Mouse (Mus musculus): ENCODE measurements around the gene Sipa1l2. TPM values are rescaled to one million over a fixed set of nuclear protein-coding genes. Genes with fewer than 3 reads are reported as not detected.

Sipa1l2 gene
- polyA plus RNA-seq, 1 experiment from 2014 or later: 25.3 TPM

GRCm38 (mm10) chr8:125518301-125518700, 51.3 kb downstream of the Sipa1l2 start:
- no peaks in the 10 kb centered on the region for H3K36me3 ChIP-seq
- no peak overlapping the region for H3K9ac ChIP-seq
- H3K9me3 ChIP-seq: no peaks in the 10 kb centered on the region
- no peak for ATAC-seq (ENCODE audit: low FRiP score, low read depth)
- H3K4me2 ChIP-seq: no peak overlapping the region
- H3K4me3 ChIP-seq: no peak overlapping the region
- WGBS: 83% methylated on average over 6 of the region's 6 CpGs
- H3K27ac ChIP-seq (replicated peaks): 0 out of 2 replicates have a peak overlapping the region, but pooled peaks have one; percentile 18
- H3K27me3 ChIP-seq: no peaks in the 10 kb centered on the region
- peaks cover 55% of the 10 kb centered on the region for H3K4me1 ChIP-seq (replicated peaks)

DNA sequence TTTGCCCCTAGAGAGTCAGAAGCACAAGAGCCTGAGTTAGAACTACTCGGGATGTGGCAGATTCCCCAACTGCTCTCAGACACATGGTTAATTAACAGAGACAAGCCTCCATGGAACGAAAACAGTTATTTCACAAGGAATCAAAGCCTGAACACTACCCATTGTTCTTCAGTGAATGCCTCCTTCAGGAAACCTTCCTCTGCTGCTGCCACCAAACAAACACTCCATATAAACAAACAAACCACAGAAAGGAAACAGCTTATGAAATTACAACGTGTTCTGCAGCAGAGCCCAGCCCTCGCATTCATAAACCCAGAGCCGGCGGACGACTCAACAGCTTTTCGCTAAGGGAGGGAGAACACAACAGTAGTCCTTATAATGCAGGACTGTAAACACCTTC, 52.2 kb downstream of the Sipa1l2 start:
- Histone ChIP-seq H3K27me3 (no peaks in the 10 kb centered on the region), H3K4me2 (no peak overlapping the region), H3K4me3 (no peak overlapping the region), H3K27ac (replicated peaks) (peak overlapping the region; percentile 10; the same call in 1 of the 2 replicates), H3K36me3 (no peaks in the 10 kb centered on the region), H3K9me3 (no peaks in the 10 kb centered on the region), H3K4me1 (replicated peaks) (peaks cover 49% of the 10 kb centered on the region), H3K9ac (no peak overlapping the region)
- ATAC-seq (ENCODE audit: low FRiP score, low read depth): no peak
- 59% methylated on average over 8 of the region's 8 CpGs for WGBS

- no peak for ATAC-seq (ENCODE audit: low FRiP score, low read depth)
- WGBS: 59% methylated on average over 6 of the region's 6 CpGs
- H3K36me3 ChIP-seq: no peaks in the 10 kb centered on the region
- no peak overlapping the region for H3K27ac ChIP-seq (replicated peaks)
- H3K9me3 ChIP-seq: no peaks in the 10 kb centered on the region
- H3K9ac ChIP-seq: no peak overlapping the region
- no peak overlapping the region for H3K4me2 ChIP-seq
- H3K4me1 ChIP-seq (replicated peaks): peaks cover 39% of the 10 kb centered on the region
- no peaks in the 10 kb centered on the region for H3K27me3 ChIP-seq
- no peak overlapping the region for H3K4me3 ChIP-seq
Measured at GRCm38 (mm10) chr8:125516115-125516905, 53.3 kb downstream of the Sipa1l2 start.

DNA sequence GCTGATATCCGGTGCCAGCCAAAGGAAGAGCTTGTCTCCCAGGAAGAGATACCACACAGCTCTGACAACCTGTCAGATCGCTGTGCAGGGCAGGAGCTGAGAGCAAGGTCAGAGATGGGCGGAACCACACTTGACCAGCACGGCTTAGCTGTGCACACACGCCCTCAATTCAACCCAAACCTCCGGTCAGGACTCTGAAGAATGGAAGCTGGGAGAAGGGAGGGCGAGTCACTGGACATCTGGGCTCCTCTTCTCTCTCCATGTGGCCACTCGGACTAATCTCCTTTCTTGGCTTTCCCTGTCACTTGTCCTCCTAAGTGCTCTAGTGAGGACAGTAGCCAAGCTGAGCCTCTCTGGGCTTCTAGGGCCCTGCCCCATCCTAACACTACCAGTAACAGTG, 53.9 kb downstream of the Sipa1l2 start:
- no peak overlapping the region for H3K27ac ChIP-seq (replicated peaks)
- H3K36me3 ChIP-seq: no peaks in the 10 kb centered on the region
- H3K27me3 ChIP-seq: no peaks in the 10 kb centered on the region
- no peak for ATAC-seq (ENCODE audit: low FRiP score, low read depth)
- peaks cover 40% of the 10 kb centered on the region for H3K4me1 ChIP-seq (replicated peaks)
- no peak overlapping the region for H3K4me2 ChIP-seq
- H3K9me3 ChIP-seq: no peaks in the 10 kb centered on the region
- H3K9ac ChIP-seq: no peak overlapping the region
- no peak overlapping the region for H3K4me3 ChIP-seq
- WGBS: 60% methylated on average over 8 of the region's 8 CpGs

- no peak overlapping the region for H3K4me3 ChIP-seq
- no peak overlapping the region for H3K9ac ChIP-seq
- ATAC-seq (ENCODE audit: low FRiP score, low read depth): no peak
- H3K36me3 ChIP-seq: no peaks in the 10 kb centered on the region
- H3K27me3 ChIP-seq: no peaks in the 10 kb centered on the region
- H3K27ac ChIP-seq (replicated peaks): peak overlapping the region; percentile 60
- WGBS: 13% methylated on average over 5 of the region's 5 CpGs
- H3K9me3 ChIP-seq: no peaks in the 10 kb centered on the region
- no peak overlapping the region for H3K4me2 ChIP-seq
- peaks cover 50% of the 10 kb centered on the region for H3K4me1 ChIP-seq (replicated peaks)
Measured at GRCm38 (mm10) chr8:125513935-125514334, 55.7 kb downstream of the Sipa1l2 start.

DNA sequence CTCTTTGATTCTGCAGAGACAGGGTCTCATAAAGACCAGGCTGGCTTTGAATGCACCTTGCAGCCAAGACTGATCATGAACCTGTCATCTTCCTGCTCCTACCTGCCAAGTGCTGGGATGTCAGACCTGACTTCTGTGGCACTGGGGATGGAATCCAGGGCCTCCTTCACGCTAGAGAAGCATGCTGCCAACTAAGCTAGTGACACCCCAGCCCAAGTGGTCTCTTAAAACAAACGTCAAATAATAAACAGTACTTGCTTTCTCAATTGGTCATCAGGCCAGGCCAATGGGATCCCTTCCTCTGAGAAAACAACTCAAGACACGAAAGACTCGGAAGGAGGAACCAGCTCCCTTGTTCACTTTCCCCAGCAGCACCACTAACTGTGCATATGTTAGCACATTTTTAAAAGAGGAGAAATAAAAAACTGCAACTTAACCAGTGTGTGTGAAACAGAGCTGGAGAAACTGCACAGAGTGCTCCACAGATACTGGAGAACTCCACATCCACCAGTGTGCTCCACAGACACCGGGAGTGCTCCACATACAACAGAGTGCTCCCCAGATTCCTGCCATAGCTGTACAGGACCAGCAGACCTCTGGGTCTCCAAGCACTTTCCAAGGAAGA, 56.3 kb downstream of the Sipa1l2 start:
- H3K4me1 ChIP-seq (replicated peaks): peaks cover 55% of the 10 kb centered on the region
- ATAC-seq (ENCODE audit: low FRiP score, low read depth): no peak
- H3K27ac ChIP-seq (replicated peaks): peak overlapping the region; percentile 60
- H3K36me3 ChIP-seq: no peaks in the 10 kb centered on the region
- H3K4me2 ChIP-seq: no peak overlapping the region
- no peaks in the 10 kb centered on the region for H3K9me3 ChIP-seq
- no peak overlapping the region for H3K9ac ChIP-seq
- WGBS: 59% methylated on average over 5 of the region's 5 CpGs
- no peaks in the 10 kb centered on the region for H3K27me3 ChIP-seq
- no peak overlapping the region for H3K4me3 ChIP-seq

- H3K4me3 ChIP-seq: no peak overlapping the region
- no peak overlapping the region for H3K27ac ChIP-seq (replicated peaks)
- no peaks in the 10 kb centered on the region for H3K27me3 ChIP-seq
- H3K4me2 ChIP-seq: no peak overlapping the region
- no peaks in the 10 kb centered on the region for H3K9me3 ChIP-seq
- 79% methylated on average over 1 of the region's 1 CpGs for WGBS
- peaks cover 56% of the 10 kb centered on the region for H3K4me1 ChIP-seq (replicated peaks)
- no peak for ATAC-seq (ENCODE audit: low FRiP score, low read depth)
- no peaks in the 10 kb centered on the region for H3K36me3 ChIP-seq
- no peak overlapping the region for H3K9ac ChIP-seq
Measured at GRCm38 (mm10) chr8:125512561-125512960, 57.0 kb downstream of the Sipa1l2 start.

GRCm38 (mm10) chr8:125510861-125511668, 58.5 kb downstream of the Sipa1l2 start:
- 67% methylated on average over 14 of the region's 14 CpGs for WGBS
- peaks cover 61% of the 10 kb centered on the region for H3K4me1 ChIP-seq (replicated peaks)
- H3K4me2 ChIP-seq: no peak overlapping the region
- H3K9me3 ChIP-seq: no peaks in the 10 kb centered on the region
- H3K9ac ChIP-seq: no peak overlapping the region
- no peak for ATAC-seq (ENCODE audit: low FRiP score, low read depth)
- H3K27me3 ChIP-seq: no peaks in the 10 kb centered on the region
- no peaks in the 10 kb centered on the region for H3K36me3 ChIP-seq
- H3K27ac ChIP-seq (replicated peaks): no peak overlapping the region
- H3K4me3 ChIP-seq: no peak overlapping the region

DNA sequence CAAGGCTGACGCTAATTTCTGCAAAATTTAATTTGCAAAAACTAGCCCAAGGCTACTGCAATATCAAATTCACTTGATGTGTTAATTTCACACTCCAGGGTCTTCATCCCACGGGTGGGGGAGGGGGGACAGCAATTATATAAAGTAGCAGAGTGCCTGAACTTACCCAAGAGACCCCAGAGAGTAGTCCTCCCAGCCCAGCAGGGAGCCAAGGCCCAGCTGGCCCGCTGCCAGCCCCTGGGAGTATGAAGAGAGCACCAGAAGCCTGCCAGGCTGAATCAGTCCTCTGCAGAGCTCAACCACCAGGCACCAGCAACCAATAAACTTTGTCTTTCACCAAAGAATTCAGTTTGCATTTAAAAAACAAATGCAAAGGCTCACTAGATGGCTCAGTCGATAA, 59.8 kb downstream of the Sipa1l2 start:
- Histone ChIP-seq H3K4me2 (no peak overlapping the region), H3K9ac (no peak overlapping the region), H3K27ac (replicated peaks) (0 out of 2 replicates have a peak overlapping the region, but pooled peaks have one; percentile 16), H3K4me1 (replicated peaks) (peaks cover 69% of the 10 kb centered on the region), H3K36me3 (no peaks in the 10 kb centered on the region), H3K27me3 (no peaks in the 10 kb centered on the region), H3K9me3 (no peaks in the 10 kb centered on the region), H3K4me3 (no peak overlapping the region)
- WGBS: 22% methylated on average over 4 of the region's 4 CpGs
- no peak for ATAC-seq (ENCODE audit: low FRiP score, low read depth)

GRCm38 (mm10) chr8:125509175-125509574, 60.4 kb downstream of the Sipa1l2 start:
- Histone ChIP-seq H3K4me1 (replicated peaks) (peaks cover 70% of the 10 kb centered on the region), H3K4me3 (no peak overlapping the region), H3K4me2 (no peak overlapping the region), H3K9me3 (no peaks in the 10 kb centered on the region), H3K36me3 (no peaks in the 10 kb centered on the region), H3K27ac (replicated peaks) (no peak overlapping the region), H3K27me3 (no peaks in the 10 kb centered on the region), H3K9ac (no peak overlapping the region)
- no peak for ATAC-seq (ENCODE audit: low FRiP score, low read depth)
- WGBS: 52% methylated on average over 6 of the region's 6 CpGs

DNA sequence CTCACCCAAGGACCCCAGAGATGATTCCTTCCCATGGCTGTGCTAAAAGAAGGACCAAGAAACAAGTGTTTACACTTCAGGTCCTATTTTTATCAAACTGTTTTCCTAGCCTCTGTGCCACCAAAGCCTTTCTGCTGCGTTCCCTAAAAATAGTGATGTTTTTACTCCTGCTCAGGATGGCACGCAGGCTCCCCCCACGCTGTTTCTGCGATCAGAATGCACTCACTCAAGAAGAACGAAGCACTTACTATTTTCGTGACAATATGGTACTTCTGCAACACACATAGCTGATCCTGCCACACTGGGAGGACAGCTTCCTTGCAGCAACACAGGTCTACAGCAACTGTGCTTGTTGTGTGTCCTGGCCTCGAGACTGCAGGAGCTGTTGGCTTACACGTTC, 62.3 kb downstream of the Sipa1l2 start:
- 76% methylated on average over 8 of the region's 8 CpGs for WGBS
- no peak overlapping the region for H3K4me3 ChIP-seq
- H3K4me1 ChIP-seq (replicated peaks): peaks cover 63% of the 10 kb centered on the region
- no peak overlapping the region for H3K4me2 ChIP-seq
- no peaks in the 10 kb centered on the region for H3K9me3 ChIP-seq
- no peak overlapping the region for H3K27ac ChIP-seq (replicated peaks)
- no peaks in the 10 kb centered on the region for H3K27me3 ChIP-seq
- no peak overlapping the region for H3K9ac ChIP-seq
- ATAC-seq (ENCODE audit: low FRiP score, low read depth): no peak
- no peaks in the 10 kb centered on the region for H3K36me3 ChIP-seq

Data from hindbrain, embryonic 15.5 days (tissue).